Mouse (Mus musculus): ENCODE results near the gene Plin1. TPM values are rescaled to one million over a fixed set of nuclear protein-coding genes. Genes with fewer than 3 reads are reported as not detected.

Plin1 gene
- 0.06 TPM in 1 of 2 replicates, not detected in the other for polyA plus RNA-seq (2015; fragmentation: Nextera tagmentation; extraction: Ambion mirVana)

GRCm38 (mm10) chr7:79732622-79733021 lies at the start of gene Plin1:
Gene Plin1, minus strand, starts transcription at chr7:79732903.

GRCm38 (mm10) chr7:79742659-79743536 lies 10.2 kb upstream of the Plin1 start, which contains the start of the genes Pex11a and Wdr93:
Gene Pex11a, minus strand, starts transcription at chr7:79743131.
Gene Wdr93, plus strand, starts transcription at chr7:79743163.

DNA sequence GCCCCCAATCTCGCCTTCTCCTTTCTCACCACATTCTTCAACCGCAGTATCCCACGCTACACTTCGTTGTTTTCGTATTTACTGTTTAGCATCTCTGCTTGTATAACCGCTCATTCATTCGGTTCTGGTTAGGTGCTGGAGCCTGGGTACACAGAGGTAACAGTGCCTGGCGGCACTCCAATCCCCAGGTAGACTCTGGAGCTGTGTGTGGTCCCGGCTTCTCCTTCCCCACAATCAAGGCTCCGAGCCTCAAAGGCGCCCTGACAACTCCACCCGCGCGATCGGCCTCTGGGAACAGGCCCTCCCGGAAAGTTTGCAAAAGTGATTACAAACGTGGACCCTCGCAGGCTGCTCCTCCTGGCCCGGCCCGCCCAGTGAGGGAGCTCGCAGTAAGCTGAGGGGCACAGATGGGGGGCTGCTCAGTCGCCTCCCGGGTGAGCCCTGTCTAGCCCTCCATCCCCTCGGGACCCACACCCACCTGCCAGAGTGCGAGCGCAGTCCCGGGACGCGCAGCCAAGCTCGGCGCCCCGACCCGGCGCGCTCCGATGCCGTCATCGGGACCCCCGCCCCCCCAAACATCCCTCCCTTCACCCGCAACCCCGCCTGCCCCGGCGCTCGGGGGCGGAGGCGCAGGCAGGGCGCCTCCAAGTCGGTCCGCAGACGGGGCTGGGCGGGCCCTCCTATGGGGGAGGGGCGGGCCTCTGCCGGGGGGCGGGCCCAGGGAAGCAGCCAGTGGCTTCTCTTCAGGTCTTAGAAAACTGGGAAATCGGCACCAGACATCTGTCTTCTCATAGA lies 17.3 kb downstream of the Plin1 start, which contains the start of gene Kif7:
Gene Kif7 (minus strand): TSS at position 534 of the 795 bp plus-strand sequence.

Other genes starting within 250 kb of the Plin1 start
- gene Rhcg, start 115.2 kb downstream of the Plin1 start, polyA plus RNA-seq (2015; fragmentation: Nextera tagmentation; extraction: Ambion mirVana) = 0.25 and 0.34 TPM in 2 replicates
- 7.7 and 8.4 TPM in 2 replicates for gene Ticrr, start 72.7 kb downstream of the Plin1 start, polyA plus RNA-seq (2015; fragmentation: Nextera tagmentation; extraction: Ambion mirVana)
- 0.60 and 1.1 TPM in 2 replicates for gene Kif7, start 17.2 kb downstream of the Plin1 start, polyA plus RNA-seq (2015; fragmentation: Nextera tagmentation; extraction: Ambion mirVana)
- gene Pex11a, start 10.2 kb upstream of the Plin1 start, polyA plus RNA-seq (2015; fragmentation: Nextera tagmentation; extraction: Ambion mirVana) = 2.5 and 4.8 TPM in 2 replicates
- gene Wdr93, start 10.3 kb upstream of the Plin1 start, polyA plus RNA-seq (2015; fragmentation: Nextera tagmentation; extraction: Ambion mirVana) = not detected in 2 replicates
- gene Mesp1, start 60.9 kb upstream of the Plin1 start, polyA plus RNA-seq (2015; fragmentation: Nextera tagmentation; extraction: Ambion mirVana) = not detected in 2 replicates
- gene Mesp2, start 77.8 kb upstream of the Plin1 start, polyA plus RNA-seq (2015; fragmentation: Nextera tagmentation; extraction: Ambion mirVana) = 0.06 and 0.49 TPM in 2 replicates
- 5.6 and 5.8 TPM in 2 replicates for gene Anpep, start 128.2 kb upstream of the Plin1 start, polyA plus RNA-seq (2015; fragmentation: Nextera tagmentation; extraction: Ambion mirVana)
- gene Ap3s2, start 187.7 kb upstream of the Plin1 start, polyA plus RNA-seq (2015; fragmentation: Nextera tagmentation; extraction: Ambion mirVana) = 10.5 and 11.7 TPM in 2 replicates
- 4.0 and 4.9 TPM in 2 replicates for gene Arpin, start 202.5 kb upstream of the Plin1 start, polyA plus RNA-seq (2015; fragmentation: Nextera tagmentation; extraction: Ambion mirVana)

Measured in spleen, postnatal 0 days (tissue).